Mouse (Mus musculus): ENCODE results near the gene Glb1l.

The Glb1l gene

GRCm38 (mm10) chr1:75231224-75231623, 20.6 kb upstream of the Glb1l start:
- DNase-seq = no peak

- no peak for DNase-seq
Observed at GRCm38 (mm10) chr1:75230335-75230994, 19.9 kb upstream of the Glb1l start.

GRCm38 (mm10) chr1:75229158-75229557, 18.5 kb upstream of the Glb1l start:
- DNase-seq = no peak

- DNase-seq = no peak
Observed at GRCm38 (mm10) chr1:75227653-75228052, 17.0 kb upstream of the Glb1l start.

- no peak for DNase-seq
Observed at GRCm38 (mm10) chr1:75226138-75226537, 15.5 kb upstream of the Glb1l start.

GRCm38 (mm10) chr1:75225473-75225872, 14.9 kb upstream of the Glb1l start:
- no peak for DNase-seq

- DNase-seq = no peak
Observed at GRCm38 (mm10) chr1:75223532-75223931, 12.9 kb upstream of the Glb1l start.

- no peak for DNase-seq
Observed at GRCm38 (mm10) chr1:75222926-75223325, 12.3 kb upstream of the Glb1l start.

GRCm38 (mm10) chr1:75221538-75221937, 10.9 kb upstream of the Glb1l start:
- no peak for DNase-seq

GRCm38 (mm10) chr1:75219531-75219930, 8.9 kb upstream of the Glb1l start, which contains the start of gene Tuba4a:
TSS of gene Tuba4a (minus strand) at chr1:75219865.
- peak in 1 of 2 experiments; percentile 69 for DNase-seq

- DNase-seq = peak; percentile 97
Observed at GRCm38 (mm10) chr1:75219078-75219477, 8.5 kb upstream of the Glb1l start.

- peak; percentile 92 to 93 for DNase-seq
Observed at GRCm38 (mm10) chr1:75218227-75219001, 7.8 kb upstream of the Glb1l start.

GRCm38 (mm10) chr1:75217893-75218226, 7.2 kb upstream of the Glb1l start:
- no peak for DNase-seq

GRCm38 (mm10) chr1:75216797-75217585, 6.4 kb upstream of the Glb1l start:
- DNase-seq = peak; percentile 59 to 60

- DNase-seq = no peak
Observed at GRCm38 (mm10) chr1:75215785-75216184, 5.2 kb upstream of the Glb1l start.

GRCm38 (mm10) chr1:75214886-75215285, 4.3 kb upstream of the Glb1l start:
- no peak for DNase-seq

- no peak for DNase-seq
Observed at GRCm38 (mm10) chr1:75214442-75214841, 3.8 kb upstream of the Glb1l start.

GRCm38 (mm10) chr1:75213096-75213495, 2.5 kb upstream of the Glb1l start:
- DNase-seq = no peak

- DNase-seq = no peak
Observed at GRCm38 (mm10) chr1:75212542-75212941, 1.9 kb upstream of the Glb1l start.

GRCm38 (mm10) chr1:75211141-75211708, 612 bp upstream of the Glb1l start:
- no peak for DNase-seq

GRCm38 (mm10) chr1:75208967-75209678, 1.5 kb downstream of the Glb1l start:
- DNase-seq = no peak

- DNase-seq = no peak
Observed at GRCm38 (mm10) chr1:75201236-75201635, 9.4 kb downstream of the Glb1l start.
